Mouse (Mus musculus): ENCODE data around the gene Ift22.
"Not testable (repeated sequence)": the region's sequence is repeated elsewhere in the genome, so short reads cannot be mapped to it uniquely, and the experiment has no call there.

Ift22 gene

GRCm38 (mm10) chr5:136905630-136906029, 2.3 kb upstream of the Ift22 start:
- DNase-seq (ENCODE audit: low spot score in 2 of 2) = no peak

DNA sequence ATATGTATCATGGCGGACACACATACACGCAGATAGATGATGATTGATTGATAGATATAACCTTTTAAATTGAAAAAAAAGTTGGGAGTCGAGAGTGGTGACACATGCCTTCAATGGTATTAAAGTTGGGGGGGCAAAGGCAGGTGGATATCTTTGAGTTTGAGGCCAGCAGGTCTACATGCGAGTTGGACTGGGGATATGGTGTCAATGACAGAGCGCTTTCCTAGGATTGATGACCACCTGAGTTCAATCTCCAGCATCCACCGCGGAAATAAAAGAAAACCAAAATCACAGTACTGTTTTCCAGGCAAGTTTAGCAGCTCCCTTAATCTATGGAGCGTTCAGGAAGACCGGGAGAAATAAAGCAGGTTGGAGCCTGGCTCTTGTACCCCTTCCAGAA, 363 bp upstream of the Ift22 start:
- no peak for DNase-seq (ENCODE audit: low spot score in 2 of 2)

GRCm38 (mm10) chr5:136914183-136914582, 6.2 kb downstream of the Ift22 start:
- no peak for DNase-seq (ENCODE audit: low spot score in 2 of 2)

DNA sequence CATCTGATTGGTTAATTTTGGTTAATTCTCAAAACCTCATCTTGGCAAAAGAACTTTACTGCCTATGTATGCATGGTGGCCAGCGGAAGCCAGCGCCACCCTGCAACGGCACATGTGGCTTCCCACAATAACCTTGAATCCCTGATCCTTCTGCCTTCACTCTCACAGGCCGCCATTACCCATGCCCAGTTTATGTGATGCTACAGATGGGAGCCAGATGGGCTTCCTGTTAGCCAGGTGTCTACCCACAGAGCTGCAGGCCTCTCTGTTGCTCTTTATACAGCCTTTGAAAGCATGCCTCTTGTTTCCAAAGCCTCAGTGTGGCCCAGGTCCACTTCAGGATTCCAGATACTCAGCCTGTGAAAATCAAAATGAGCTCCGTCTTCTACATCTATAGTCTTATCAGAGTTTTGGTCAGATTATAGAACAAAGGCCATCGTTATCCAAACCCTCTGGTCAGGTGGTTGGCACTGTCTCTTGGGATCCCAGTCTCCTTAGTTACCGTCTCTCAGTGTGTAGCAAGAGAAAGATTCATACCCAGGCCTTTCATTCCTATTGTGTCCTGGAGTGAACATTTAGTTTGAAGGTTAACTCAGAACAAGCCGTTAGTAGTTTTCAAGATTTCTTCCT, 9.8 kb downstream of the Ift22 start:
- no peak for DNase-seq (ENCODE audit: low spot score in 2 of 2)

DNA sequence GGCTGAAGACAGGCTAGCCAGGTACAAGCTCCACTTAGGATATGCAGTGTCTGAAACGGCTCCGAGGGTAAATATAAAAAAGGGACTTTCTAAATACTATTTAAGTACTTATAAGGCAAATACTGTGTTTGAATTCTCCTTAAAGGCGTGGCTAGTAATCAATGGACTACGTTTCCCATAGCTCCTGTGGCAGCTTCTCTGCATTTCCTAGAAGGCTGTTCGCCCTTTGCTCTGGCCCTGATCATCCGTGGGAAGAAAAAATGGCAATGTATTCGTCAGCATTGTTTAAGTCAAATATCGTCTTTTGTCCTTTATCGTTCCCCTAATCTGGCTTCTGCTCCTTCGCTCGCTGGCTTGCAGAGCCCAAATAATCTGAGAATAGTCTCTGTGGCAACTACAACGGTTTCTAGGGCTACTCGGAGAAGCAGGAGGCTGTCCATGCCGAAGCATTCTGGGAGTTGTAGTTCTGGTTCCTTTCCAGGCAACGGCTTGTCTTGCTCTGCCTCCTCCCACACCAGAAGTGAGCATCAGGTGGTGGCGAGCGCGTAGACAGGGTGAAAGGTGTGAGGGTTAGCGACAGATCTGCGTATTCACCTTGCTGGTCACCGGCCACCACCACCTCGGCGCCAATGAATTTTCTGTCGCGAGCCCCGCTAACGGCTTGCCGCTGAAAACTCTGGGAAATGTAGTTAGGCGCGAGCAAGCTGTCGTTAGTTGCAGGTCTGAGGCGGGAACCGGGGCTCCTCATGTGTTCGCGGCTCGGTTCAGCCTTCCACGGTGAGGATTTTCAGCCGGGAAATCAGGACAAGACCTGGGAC, 10.9 kb downstream of the Ift22 start:
- peak; percentile 78 to 81 for DNase-seq (ENCODE audit: low spot score in 2 of 2)

DNA sequence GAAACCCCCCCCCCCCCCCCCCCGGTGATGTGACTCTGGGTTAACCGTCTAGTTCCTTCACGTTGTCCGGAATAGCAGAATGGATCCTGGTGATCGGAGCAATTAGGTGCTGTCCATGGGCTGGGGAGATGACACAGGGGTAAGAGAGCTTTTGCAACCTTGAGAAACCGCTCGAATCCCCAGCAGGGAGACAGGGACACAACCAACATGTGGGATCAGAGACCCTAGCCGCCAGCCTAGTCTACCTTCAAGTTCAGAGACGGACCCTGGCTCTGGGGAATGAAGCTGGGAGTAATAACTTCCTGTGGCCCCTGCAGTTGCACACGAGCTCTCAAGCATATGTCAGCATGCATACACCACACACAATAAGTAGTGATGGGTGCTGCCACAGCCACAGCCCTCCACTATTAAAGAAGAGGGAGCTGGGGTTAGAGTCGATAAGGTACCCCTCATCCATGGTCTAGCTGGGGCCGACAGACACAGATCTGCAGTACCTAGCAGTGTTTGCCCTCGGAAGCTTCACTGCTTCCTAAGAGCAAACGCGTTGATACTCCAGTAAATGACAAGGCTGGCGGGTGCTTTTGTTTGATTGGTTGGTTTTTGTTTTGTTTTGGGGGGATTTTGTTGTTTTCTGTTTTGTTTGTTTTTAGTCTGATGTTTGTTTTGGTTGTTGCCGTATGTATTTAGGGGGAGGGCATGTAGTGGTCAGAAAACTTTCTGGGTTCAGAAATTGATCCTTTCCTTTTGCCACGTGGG, 11.8 kb downstream of the Ift22 start:
- DNase-seq (ENCODE audit: low spot score in 2 of 2) = no peak

- DNase-seq (ENCODE audit: low spot score in 2 of 2) = no peak
These were observed 14.9 kb downstream of the Ift22 start for GRCm38 (mm10) chr5:136922830-136923229.

DNA sequence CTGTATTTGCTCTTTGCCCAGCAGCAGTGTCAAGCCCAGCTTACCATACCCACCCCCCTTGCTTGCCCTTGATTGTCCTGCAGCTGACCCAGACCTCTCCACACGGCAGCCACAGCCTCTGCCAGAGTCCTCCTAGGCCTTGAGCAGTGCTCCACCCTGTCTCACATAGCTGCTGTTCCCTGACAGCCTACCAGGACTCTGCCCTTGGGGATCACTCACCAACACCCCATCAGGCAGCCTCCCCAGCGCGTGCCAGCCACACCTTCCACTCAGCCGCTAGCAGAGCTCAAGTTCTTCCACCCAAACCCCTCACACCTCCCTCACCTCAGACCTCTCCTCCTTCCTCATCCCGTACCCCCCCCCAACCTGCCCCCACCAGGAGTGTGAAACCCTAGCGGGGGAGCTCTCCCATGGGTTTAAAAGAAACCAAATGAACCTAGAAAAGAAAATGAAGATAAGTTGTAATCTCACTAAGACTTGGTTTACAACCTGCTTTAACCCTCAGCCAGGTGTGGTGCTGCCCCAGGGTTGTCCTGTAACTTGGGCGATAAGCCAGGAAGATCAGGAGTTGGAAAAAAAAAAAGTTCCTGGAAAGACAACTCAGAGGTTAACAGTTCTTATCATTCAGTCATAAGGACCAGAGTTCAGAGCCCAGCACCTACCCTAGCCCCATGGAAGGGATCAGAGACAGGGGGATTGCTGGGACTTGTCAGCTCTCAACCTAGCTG, 16.0 kb downstream of the Ift22 start:
- no peak for DNase-seq (ENCODE audit: low spot score in 2 of 2)

DNA sequence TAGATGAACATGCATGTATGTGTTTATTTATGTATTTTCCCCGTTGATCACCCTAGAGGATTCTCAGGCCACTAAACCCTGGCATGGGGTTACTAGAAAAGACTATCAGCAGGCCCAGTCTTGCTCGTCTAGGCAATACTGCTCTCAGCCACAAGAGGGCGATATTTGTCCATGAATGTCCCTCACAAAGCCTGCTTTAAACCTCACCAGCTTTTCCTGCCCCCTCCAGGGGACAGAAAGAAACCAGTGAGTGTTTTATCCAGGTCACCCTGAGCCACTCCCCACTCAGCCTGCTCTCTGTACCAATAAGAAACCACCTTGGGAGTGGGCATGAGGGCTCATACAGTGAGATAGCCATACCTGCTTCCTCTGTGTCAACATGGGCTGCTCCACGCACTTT, 21.1 kb downstream of the Ift22 start:
- peak; percentile 54 to 76 for DNase-seq (ENCODE audit: low spot score in 2 of 2)

DNA sequence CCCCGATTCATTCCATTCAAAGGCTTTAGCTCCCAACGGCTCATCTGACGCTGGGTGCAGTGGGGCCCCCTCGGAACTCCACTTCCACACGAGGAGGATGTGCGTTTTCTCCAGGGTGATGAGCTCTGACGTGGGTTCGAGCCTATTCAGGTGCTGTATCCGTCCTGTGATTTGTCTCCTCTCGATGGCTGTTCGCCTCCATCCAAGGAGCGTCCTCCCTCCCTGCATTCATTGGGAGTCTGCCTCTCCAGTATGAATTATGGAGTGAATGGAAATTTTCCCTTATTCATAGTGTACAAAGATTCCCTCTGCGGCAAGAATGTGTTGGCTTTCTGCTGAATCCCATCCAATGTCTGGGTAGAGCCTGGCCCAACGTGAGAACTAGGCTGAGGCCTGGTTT, 23.9 kb downstream of the Ift22 start:
- DNase-seq (ENCODE audit: low spot score in 2 of 2) = no peak

GRCm38 (mm10) chr5:136932956-136933355, 25.0 kb downstream of the Ift22 start:
- no peak for DNase-seq (ENCODE audit: low spot score in 2 of 2)

DNA sequence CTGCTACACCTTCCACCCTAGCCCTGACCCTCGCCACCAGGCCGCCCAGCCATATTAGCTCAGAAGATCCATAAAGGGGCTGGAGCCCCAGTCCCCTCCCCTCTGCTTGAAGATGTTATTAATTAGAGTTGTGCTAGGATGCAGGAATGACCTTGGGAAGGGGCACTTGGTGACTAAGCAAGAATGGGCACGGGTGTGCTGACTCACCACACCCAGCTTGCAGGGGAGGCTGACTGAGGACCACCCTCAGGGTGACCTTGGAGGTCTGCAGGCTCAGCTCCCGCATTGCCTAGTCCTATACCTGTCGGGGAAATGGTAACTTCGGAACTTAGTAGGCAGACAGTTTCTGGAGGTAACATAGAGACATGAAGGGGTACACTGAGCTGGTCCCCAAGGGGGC, 26.0 kb downstream of the Ift22 start:
- DNase-seq (ENCODE audit: low spot score in 2 of 2) = no peak

- DNase-seq (ENCODE audit: low spot score in 2 of 2) = no peak
These were observed 28.1 kb downstream of the Ift22 start for GRCm38 (mm10) chr5:136935905-136936695.

- no peak for DNase-seq (ENCODE audit: low spot score in 2 of 2)
These were observed 28.8 kb downstream of the Ift22 start for GRCm38 (mm10) chr5:136936750-136937149.

GRCm38 (mm10) chr5:136937621-136938020, 29.7 kb downstream of the Ift22 start:
- DNase-seq (ENCODE audit: low spot score in 2 of 2) = no peak

DNA sequence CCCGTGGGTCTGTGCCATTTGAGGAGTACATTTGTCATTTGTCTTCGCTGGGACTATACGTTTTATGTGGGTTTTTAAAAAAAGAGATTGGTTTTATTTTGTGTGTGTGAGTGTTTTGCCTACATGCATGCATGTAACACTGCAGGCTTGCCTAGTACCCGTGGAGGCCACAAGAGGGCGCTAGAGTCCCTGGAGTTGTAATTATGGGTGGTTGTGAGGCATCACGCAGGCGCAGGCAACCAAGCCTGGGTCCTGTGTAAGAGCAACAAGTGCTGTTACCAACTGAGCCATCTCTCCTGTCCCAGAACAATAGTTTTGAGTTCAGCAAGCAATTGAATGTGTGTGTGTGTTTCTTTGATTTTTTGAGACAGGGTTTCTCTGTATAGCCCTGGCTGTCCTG, 31.3 kb downstream of the Ift22 start:
- no peak for DNase-seq (ENCODE audit: low spot score in 2 of 2)

DNA sequence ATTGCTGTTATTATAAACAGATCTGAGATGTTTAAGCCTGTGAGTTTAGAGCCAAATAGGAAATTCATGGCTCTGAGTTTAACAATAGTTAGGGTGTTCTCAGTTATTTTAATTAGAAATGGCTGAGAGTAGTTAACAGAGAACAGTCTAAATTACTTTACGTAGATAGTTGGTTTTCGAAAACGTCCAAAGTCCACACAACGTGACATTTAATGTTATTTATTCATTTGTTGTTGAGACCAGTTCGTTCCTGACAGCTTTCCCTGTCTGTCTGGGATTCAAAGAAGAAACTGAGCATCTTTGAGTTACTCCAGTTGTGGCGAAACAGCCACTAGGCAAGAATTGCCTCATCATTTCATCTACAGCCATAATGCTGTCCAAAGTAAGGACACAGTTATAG, 32.1 kb downstream of the Ift22 start:
- not testable (repeated sequence) for DNase-seq (ENCODE audit: low spot score in 2 of 2)

GRCm38 (mm10) chr5:136940845-136941560, 33.1 kb downstream of the Ift22 start:
- no peak for DNase-seq (ENCODE audit: low spot score in 2 of 2)

- DNase-seq (ENCODE audit: low spot score in 2 of 2) = no peak
These were observed 34.8 kb downstream of the Ift22 start for GRCm38 (mm10) chr5:136942781-136943180.

- no peak for DNase-seq (ENCODE audit: low spot score in 2 of 2)
These were observed 35.4 kb downstream of the Ift22 start for GRCm38 (mm10) chr5:136943382-136943781.

DNA sequence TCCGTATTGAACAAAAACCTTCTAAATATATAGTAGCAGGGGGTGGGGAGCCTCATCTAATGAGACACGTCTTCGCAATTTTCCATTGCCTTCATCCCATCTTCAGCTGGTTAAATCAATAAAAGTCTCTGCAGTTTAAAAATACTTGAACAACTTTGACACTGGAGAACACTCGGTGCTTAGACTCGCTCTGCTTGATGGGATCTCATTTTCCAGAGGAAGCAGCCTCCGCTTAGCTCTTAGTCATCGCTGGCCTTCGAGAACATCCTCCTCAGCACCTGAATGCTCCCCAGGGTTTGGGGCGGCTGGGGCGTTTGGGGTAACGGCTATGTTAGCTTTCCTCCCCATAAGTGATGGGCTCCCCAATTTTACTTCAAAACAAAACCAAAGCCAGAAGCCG, 37.1 kb downstream of the Ift22 start:
- DNase-seq (ENCODE audit: low spot score in 2 of 2) = no peak
